Mouse (Mus musculus): ENCODE data around the gene Ppp1r12b.

DNA sequence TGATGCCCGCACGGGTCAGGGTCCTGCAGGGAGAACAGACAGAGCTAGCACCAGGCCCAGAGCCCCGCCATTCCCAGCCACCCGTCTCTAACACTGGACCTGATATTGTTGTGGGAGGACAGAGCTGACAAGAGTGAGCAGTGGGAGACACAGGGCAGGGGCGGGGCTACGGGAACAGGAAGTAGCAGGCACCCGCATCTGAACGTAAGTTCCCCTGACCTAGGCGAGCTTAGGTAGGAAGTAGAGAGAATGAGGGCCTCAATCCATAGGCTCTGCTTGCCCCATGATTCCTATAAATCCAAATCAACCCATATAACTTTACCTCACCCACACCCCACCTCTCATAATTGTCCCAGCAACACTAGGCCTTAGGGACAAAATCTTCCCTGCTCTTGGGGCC, 44.8 kb upstream of the Ppp1r12b start:
- TF ChIP-seq CTCF (IDR thresholded peaks at IDR 0.05; ENCODE audit: borderline replicate concordance, insufficient read depth, low read depth, low read length), result no peak
- no peak for TF ChIP-seq POLR2A (IDR thresholded peaks at IDR 0.05; ENCODE audit: borderline replicate concordance, insufficient read depth, low read length)
